Mouse (Mus musculus): ENCODE measurements around the gene Gm281.

GRCm38 (mm10) chr14:13790001-13790400 is 124.3 kb downstream of the Gm281 start:
- no peak for TF ChIP-seq CTCF (IDR thresholded peaks at IDR 0.05; ENCODE audit: extremely low read depth, insufficient read depth, low read length)
- no peak for TF ChIP-seq POLR2A (IDR thresholded peaks at IDR 0.05; ENCODE audit: extremely low read depth, insufficient read depth, low read length)
